Mouse (Mus musculus): Measurements from ENCODE around the gene Gm49601.

Gm49601 gene

DNA sequence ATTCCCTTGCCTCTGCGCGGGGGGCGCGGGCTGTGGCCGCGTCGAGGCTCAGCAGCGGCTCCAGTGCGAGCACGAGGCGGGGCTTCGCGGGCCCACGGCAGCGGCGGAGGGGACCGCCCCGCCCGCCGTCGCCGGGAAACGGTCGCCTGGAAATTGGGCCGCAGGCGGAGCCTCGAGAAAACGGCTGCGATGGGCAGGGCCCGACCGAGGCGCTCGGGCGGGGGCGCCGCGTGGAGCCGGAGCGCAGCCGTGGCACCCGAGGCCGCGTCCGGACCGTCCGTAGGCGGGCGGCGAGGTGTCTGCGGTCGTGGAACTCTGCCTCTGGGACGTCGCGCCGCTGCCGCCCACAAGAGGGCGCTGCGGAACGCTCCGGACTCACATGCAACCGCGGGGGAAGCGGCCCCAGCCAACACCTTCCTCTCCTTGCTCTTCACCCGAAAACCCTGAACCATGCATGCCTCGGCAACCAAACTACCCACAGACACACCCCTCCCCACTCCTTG, at the start of gene Gm49601:
Gm49601 (minus strand) TSS at position 52 of the 503 bp plus-strand sequence.
- in situ Hi-C loops (cut with MboI, MseI) = no loop called here

DNA sequence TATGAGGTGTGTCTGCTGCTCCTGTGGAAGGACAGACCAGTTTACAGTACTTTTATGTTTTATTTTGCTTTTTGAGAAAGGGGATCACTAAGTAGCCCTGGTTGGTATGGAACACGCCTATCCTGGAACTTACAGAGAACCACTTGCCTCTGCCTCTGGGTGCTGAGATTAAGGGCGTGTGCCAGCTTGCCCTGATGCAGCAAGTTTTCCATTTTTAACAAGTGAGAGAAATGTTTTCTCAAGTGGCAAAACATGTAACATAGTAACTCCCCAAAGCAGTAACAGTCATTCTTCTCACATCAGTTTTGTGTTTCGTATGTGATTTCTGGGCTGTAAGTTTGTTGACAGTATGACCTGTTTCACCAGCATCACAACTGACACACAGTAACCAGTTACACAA, 46.8 kb upstream of the Gm49601 start:
- in situ Hi-C loops (cut with MboI, MseI) = no loop called here

DNA sequence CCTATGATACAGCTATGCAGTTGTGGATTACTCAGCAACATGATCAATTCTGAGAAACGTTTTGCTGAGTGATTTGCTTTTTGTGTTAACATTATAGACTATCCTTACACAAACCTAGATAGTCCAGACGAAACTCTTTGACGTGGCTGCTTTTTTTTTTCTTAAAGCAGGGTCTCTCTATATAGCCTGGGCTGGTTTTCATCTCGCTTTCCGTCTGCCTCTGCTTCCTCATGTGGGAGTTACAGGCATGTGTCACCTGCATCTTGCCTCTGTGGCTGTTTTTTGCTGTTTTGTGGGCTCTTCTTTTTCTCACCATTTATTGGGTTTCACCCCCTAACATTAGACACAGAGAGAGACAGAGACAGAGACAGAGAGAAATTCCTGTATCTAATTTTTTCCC, 45.8 kb upstream of the Gm49601 start:
- in situ Hi-C loops (cut with MboI, MseI) = no loop called here

DNA sequence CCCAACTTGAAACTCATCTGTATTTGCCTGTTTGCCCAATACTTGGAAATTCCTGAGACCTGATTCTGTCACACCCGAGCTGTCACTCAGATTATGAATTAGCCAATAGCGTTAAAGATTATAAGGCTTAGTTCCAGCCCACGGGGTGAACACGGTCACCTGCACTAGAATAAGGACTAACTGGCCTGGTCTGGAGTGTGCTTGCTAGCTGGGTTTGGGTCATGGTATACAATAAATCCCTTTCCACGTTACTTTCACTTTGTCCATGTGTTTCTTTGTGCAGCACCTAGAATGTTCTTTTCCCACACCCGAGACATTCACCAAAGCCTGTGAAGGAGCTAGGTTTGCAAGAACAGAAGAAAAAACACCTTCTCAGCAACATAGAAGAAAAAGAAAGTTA, 43.7 kb upstream of the Gm49601 start:
- in situ Hi-C loops (cut with MboI, MseI) = no loop called here

DNA sequence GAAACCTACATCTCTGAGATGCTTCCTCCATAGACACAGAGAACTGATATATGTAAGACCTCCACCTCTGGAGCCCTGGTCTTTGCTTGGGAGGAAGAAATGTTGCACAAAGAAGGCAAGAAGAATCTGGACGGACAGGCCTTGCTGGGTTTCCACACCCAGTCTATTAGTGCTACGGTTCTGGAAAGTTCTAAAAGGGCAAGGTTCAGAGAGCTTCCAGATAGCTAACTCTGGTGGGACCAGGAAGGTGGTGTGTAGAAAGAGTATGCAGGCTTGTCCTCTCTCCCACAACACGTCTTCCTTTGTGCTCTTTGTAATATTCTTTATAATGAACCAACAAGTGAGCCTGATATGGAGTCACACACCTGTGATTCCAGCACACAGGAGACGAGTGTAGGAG, 32.4 kb upstream of the Gm49601 start:
- in situ Hi-C loops (cut with MboI, MseI) = no loop called here

DNA sequence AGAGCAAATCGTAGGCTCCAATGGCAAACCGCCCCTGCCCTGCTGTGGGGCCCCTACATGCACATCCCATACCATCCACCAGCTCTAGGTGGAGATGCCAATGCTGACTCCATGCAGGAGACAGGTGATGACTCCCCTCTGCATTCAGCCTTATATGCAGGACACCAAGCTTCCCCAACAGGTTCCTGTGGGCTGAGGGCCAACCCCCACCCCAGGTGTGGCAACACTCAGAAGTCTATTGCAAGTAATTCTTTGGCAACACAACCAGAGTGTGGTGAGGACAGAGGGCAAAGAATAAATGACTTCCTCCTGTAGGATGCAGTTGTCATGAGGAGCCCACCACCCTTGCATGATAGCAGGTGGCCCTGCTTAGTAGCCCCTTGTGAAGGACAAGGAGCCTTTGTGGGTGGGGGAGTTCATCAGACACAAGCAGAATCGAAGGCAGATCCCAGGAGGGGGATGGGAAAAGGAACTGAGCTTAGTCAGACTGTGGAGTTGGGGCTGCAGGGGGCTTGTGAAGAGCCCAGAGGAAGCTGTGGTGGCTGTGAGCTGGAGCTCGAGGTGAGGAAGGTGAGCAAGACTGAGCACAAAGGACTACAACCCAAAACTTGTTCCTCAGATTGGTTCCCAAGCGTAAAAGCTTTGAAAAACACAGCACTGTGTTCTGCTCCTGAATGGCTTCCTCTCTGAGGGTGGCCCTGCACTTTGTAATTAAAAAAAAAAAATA, 29.3 kb upstream of the Gm49601 start:
- in situ Hi-C loops (cut with MboI, MseI) = no loop called here

DNA sequence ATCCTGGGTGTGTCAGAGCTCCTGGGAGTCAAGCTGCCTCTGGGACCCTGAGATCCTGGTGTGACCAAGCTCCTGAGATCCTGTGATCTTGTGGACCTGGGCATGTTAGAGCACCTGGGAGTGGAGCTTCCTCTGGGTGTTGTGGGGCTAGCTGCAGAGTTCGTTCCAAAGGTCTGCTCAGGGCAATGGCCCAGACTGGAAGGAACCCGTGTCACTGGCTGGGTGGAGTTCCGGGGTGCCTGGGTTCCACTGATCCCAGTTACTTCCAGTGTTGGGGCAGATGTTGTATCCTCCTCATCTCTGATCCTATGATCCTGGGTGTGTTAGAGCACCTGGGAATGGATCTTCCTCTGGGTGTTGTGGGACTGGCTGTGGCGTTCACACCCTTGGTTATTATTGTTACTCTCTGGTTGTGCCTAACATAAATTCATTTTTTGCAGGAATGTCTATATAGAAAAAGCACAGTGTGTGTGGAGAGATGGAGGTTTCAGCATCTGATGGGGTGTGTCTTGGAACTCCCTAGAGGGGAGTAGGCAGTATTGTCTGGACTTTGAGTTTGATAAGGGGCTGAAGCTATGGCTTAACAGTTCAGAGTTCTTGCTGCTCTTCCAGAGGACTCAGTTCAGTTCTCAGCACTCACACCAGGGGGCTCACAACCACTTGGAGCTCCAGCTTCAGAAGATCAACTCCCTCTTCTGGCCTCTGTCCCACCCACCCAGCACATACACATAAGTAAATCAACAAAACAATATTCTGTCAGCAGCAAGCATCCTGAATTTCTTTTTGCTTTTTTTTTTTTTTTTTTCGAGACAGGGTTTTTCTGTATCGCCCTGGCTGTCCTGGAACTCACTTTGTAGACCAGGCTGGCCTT, 27.3 kb upstream of the Gm49601 start:
- in situ Hi-C loops (cut with MboI, MseI) = no loop called here

DNA sequence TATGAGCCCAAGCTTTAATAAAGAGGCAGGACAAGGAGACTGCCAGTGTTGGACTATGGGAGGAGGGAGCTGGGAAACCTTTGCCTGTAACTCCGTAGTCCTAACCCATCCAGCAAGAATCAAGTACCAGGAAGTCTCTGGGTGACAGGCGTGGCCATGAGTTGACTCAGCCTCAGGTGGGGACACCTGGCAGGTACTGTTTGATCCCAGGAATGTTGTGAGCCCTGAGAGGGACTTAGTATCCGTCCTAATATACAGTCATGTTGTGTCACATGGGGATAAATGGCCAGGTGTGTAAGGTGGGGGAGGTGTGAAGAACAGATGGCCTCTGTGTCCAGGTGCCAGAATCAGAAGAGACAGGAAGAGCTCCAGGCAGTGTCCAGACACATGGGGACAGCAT, 22.9 kb upstream of the Gm49601 start:
- in situ Hi-C loops (cut with MboI, MseI) = loop anchor here (5.0 to 10.0 kb wide), 2 partner anchors 68 to 784 kb away; no protein-coding TSS in a partner anchor

DNA sequence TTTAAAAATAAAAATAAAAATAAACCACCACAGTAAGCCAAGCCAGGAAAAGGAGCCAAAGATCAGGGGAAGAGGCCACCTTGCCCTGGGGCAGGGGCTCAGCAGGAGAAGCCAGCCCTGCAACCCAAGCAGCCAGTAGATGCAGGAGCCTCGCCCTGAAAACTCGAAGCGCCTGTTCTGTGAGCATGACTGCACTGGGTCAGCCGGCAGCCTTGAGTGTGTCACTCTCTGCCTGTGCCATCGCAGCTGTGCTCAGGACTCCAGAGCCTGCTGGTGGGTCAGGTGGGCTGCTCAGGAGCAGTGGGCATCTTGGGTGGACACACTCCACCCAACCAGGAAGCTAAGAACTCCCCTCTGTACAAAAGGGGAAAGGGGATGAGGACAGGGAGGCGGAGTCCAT, 19.1 kb upstream of the Gm49601 start:
- in situ Hi-C loops (cut with MboI, MseI) = loop anchor here (5.0 to 10.0 kb wide), 2 partner anchors 72 to 781 kb away; no protein-coding TSS in a partner anchor

DNA sequence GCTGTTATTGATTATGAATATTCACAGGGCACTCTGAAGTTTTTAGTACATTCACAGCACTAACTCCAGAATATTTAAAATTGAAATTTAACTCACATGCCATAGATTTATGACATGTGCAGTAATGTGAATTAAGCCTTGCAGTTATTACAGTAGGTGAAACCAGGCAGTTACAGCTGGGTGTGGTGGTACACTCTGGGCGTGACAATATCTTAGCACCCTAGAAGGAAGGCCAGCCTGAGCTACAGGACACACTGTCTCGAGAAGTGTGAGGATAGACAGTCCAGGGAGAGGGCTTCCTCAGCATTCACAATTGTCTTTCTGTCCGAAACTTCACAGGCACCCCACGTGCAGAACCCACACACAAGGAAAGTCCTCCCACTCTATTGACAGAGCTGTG, 18.3 kb upstream of the Gm49601 start:
- in situ Hi-C loops (cut with MboI, MseI) = loop anchor here (10.0 kb wide), 1 partner anchor 780 kb away; no protein-coding TSS in a partner anchor

DNA sequence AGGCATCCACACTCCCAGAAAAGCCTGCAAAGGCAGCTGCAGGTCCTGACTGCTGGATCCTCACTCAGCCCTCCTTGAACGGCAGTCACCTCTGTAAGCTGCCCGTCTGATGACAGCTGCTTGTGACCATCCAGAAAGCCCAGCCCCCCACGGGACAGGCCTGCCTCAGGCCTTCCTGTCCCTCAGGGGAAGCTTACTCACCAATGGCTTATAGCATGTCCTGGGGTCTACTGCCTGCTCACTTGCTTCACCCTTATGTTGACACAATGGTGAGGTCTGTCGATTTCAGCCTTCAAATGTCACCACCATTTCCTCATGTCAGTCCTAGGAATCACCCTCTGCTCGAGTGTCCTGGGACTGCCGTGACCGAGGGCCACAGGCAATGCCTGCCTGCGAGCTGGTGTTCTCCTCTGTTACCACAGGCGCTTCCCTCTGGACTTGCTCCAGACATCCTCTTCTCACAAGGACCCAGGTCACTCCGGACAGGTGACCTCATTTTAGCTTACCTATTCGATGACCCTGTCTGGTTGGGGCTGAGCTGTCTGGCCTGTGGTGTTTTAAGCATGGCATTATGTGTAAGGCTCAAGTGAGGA, 17.3 kb upstream of the Gm49601 start:
- in situ Hi-C loops (cut with MboI, MseI) = loop anchor here (10.0 kb wide), 1 partner anchor 779 kb away; no protein-coding TSS in a partner anchor

DNA sequence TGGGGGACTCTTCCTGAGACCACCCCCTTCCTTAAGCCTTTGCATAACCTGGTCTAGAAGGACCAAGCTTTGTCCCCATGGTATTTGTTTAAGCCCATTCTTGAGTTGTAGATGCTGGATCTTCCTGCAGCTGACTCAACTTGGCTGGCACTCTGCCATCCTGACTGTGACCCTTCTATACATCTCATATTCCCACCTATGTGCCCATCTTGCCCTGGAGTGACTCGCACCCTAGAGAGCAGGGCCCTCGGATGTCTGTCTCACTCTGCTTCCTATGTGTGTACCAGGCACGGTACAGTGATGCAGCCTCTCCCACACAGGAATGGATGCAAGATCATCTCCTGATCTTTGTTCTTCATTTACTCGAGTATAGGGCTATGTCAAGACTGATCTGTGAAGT, 16.7 kb upstream of the Gm49601 start:
- in situ Hi-C loops (cut with MboI, MseI) = loop anchor here (10.0 kb wide), 1 partner anchor 778 kb away; no protein-coding TSS in a partner anchor

DNA sequence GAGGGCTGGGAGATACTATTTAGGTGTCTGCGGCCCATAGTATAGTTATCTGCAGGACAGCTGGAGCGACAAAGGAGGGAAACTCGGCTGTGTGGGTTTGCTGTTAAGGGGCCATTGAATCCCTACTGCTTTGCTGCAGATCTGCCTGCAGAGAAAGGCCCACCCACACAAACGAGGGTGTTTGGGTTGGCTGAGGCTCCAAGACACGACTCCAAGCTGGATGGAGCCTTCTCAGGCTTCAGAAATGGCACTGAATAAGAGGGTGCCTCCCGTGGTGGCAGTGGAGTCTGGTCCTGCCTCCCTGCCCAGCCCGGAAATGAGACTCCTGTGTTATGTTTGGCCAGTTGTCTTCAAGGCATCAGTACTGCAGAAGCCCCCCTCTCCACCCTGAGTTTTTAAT, 16.1 kb upstream of the Gm49601 start:
- in situ Hi-C loops (cut with MboI, MseI) = loop anchor here (10.0 kb wide), 1 partner anchor 777 kb away; no protein-coding TSS in a partner anchor

DNA sequence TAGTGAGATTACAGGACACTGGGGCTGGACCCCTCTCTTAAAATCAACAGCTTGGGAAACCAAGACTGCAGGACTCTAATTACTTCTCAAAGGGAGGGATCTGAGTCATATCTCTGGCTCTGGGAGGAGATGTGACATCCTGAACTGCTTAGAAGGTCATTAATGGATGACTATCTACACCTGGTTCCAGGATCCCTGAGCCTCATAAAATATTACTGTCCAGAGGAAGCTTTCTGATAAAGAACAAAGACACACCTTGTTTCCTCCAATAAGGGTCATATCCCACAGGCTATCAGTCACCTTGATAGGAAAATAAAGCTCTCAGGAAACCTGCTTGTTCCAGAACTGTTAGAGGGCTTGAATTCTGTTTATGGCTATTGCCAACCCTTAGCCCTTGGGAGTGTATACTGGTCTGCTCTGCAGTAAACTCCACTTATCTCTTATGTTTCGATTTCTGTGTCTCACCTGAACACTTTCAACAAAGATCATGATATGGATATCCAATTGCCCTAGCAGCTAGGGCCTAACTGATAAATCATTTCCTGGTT, 13.2 kb upstream of the Gm49601 start:
- in situ Hi-C loops (cut with MboI, MseI) = no loop called here

DNA sequence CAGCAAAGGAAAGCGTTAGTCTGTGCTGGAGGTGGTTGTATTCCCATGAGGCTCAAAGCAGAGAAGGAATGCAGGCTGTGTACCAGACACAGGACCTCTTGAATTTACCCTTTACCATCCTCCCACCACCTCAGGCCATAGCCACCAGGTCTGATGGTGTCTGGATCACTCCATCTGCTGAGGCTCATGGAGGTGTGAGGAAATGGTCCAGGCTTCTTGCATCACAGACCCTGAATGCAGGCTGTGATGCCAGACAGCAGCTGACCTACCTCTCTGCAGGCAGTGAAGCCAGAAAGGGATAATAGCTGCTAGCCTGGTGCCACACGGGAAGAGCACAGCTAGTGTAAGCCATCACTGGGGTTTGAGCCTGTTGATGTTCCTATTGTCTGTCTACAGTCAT, 12.2 kb upstream of the Gm49601 start:
- in situ Hi-C loops (cut with MboI, MseI) = no loop called here

DNA sequence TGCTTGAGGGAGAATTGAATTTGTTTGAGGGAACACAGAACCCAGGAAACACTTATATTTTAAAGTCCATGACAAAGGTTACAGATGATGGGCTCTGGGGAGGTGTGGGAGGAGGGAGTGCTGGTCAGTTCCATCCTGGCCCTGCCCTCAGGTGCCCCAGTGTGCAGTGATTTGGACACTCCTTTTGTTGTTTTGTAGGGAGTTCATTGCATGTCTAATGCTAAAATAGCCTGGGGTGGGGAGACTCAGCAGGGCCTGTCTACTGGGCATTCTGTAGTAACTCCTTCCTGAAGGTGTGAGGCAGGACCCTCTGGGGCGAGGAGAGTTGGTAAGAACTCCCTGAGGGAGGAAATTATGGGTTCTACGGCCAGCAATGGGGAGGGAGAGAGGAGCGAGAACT, 10.6 kb upstream of the Gm49601 start:
- in situ Hi-C loops (cut with MboI, MseI) = no loop called here

DNA sequence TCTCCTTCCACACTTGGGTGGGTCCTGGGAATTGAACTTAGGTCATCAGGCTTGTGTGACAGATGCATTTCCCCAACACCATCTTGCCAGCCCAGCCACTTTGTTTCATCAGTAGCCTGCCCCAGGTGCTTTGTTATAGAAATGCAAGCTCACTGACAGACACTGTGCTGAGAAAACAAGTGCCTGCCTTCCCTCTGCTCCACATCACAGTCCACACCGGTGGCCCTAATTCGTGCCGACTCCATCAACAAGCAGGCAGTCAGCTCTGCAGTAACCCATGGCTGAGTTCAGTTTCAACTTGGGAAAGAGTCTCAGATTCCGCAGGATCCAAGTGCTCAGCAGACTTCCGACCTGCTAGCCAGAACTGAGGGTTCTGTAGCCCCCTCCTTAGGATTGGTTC, 10.2 kb upstream of the Gm49601 start:
- in situ Hi-C loops (cut with MboI, MseI) = no loop called here

DNA sequence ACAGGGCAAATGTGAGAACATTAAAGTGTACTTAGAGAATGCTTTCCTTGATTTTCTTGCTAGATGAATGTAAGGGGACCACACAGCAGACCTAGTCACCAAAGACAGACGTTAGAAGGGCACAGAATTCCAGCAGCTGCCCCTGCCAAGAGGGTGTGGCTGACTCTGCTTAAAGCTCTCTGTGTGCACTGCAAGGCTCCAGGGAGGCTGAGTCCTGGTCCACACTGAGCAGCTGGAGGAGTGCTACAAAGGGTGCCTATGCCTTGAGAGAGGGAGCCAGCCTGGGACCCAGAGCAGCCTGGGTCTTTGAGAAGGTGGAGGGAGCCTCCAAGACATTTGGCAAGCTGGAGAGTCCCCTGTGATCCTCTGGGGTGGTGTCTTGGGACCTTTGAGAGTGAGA, 7.1 kb upstream of the Gm49601 start:
- in situ Hi-C loops (cut with MboI, MseI) = no loop called here

DNA sequence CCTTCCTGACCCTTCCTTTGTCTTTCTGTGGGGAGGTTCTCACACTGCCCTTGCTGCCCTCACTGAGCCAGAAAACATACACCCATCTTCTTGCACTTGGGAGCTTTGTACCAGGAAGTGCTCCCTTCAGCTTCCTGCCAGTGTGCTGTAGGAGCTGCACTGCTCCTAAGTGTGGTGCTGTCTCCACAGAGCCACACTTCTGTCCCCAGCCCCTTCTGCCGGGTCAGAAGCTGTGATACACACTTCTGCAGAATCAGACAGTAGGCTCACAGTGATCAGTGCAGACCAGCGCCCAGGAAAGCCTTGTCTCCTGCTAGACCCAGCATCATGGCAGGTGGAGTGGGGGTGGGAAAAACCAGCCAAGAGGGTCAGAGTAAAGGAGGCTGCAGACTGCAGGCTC, 6.6 kb upstream of the Gm49601 start:
- in situ Hi-C loops (cut with MboI, MseI) = no loop called here

DNA sequence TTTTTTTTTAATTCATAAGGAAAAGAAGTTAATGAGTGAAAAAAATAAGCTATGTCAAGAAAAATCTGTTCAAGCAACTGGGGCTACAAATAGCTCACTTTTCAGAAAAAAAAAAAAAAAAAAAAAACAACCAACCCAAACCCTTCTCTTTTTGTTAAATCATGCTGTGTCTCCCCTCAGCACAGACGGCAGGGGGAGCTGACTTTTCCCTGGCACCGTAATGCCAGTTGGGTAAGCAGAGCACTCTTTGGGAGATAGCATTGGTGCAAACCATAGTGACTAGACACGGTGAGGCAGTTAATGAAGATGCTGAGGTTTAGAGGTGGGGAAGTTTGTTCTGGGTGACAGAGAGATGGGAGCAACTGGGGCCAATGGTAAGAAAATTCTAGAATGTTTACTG, 5.8 kb upstream of the Gm49601 start:
- in situ Hi-C loops (cut with MboI, MseI) = no loop called here

DNA sequence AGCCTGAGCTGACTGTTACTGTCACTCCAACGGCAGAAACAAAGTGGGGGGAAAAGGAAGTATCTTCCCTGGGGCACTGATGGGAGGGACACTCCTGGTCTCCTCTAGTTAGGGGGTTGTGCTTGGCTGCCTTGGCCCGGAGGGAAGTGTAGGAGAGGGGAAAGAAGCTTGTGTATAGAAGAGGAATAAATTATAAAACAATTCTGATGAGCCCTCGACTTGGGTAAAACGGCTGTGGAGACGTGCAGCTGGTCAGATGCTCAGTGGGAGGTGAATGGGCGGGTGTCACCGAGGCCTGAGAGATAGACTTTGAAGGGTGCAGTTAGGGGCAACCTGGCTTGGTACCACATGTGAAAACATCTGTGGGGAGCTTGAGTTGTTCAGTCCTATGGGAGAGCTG, 4.9 kb upstream of the Gm49601 start:
- in situ Hi-C loops (cut with MboI, MseI) = no loop called here

DNA sequence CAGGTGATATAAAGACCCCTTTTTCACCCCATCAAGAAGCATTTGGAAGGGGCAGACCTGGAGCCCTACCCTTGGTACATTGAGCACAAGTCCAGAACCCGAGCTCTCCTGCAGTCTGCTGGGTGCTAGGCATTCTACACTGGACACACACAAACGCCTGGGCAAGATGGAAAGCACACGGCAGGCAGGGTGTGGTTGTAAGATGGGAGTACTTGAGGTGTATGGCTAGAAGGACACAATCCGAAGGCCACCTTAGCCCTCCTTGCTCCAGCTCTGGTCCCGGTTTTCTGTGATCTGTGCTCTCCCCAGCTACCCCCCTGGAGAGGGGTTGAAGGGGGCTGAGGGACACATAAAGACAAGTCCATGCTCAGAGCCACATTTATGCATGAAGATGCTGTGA, 4.1 kb upstream of the Gm49601 start:
- in situ Hi-C loops (cut with MboI, MseI) = no loop called here

Measured in T-helper 2 cell (primary cell).